Mouse (Mus musculus) lung, adult 2 months (tissue): ENCODE data around the gene Rgcc. TPM values are rescaled to one million over a fixed set of nuclear protein-coding genes. Genes with fewer than 3 reads are reported as not detected.

ENCODE experiments used
- DNase-seq: peaks from one replicate; pipeline ENCODE4 v3.0.0; 2022
- H3K4me1 ChIP-seq: fragments of 200-500 bp; 2 replicates; pipeline ENCODE4 v1.6.1; 2011; ENCODE audit warnings: low read length; ENCODE audit not compliant: control insufficient read depth, insufficient read depth
- H3K4me3 ChIP-seq: fragments of 200-500 bp; replicated peaks from 2 replicates; pipeline ENCODE3; 2011; ENCODE audit warnings: low read depth, mild to moderate bottlenecking, control low read depth, low read length; ENCODE audit errors: extremely low read depth
- CTCF ChIP-seq: fragments of 200-500 bp; IDR thresholded peaks from 2 replicates; pipeline ENCODE4 v1.5.1; 2011; ENCODE audit warnings: mild to moderate bottlenecking, low read length, control low read depth; ENCODE audit not compliant: insufficient read depth
- POLR2A ChIP-seq: fragments of 200-500 bp; IDR thresholded peaks from 2 replicates; pipeline ENCODE4 v1.6.1; 2011; ENCODE audit warnings: low read depth, mild to moderate bottlenecking, control low read depth, low read length, borderline replicate concordance; ENCODE audit errors: extremely low read depth
- WGBS: fragments of 180-500 bp; shearing (Covaris S2); methylation state at CpG from one replicate; pipeline ENCODE4 v1.1.7; 2018; 5-methylcytosine and 5-hydroxymethylcytosine counted together
- polyA plus RNA-seq: library from polyadenylated mRNA; depleted of rRNA; stranded (reverse); fragments of >200 nt; gene quantifications from 2 replicates; pipeline ENCODE4 v1.2.3, GENCODE M21; 2012; rRNA removed

The Rgcc gene
- polyA plus RNA-seq, 1 experiment = 279 TPM

DNA sequence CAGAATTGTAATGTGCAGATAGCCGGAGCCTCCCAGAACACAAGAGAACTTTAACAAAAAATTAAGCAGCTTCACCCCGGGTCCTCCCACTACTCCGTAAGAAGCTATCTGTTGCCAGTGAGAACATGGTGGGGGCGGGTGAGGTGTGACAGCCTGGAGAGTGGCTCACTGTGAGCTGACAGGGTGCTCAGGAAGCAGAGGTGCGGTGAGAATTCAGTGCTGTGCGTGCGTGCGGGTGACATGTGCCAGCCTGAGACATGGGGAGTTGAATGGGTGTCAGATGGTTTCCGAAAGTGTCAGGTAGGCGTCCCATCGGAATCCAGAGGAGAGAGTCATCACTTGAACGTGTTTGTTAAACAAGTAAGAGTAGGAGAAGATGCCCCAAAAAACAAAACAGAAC is 62.0 kb downstream of the Rgcc start:
- Histone ChIP-seq H3K4me3 (no peak overlapping the region), H3K4me1 (no peaks in the 10 kb centered on the region)
- 78% methylated on average over 12 of the region's 12 CpGs for WGBS
- no peak for DNase-seq
- no peak for TF ChIP-seq POLR2A
- no peak for TF ChIP-seq CTCF

Other genes starting within 250 kb of the Rgcc start
- not detected in 2 replicates for gene Zfp957, start 54.3 kb downstream of the Rgcc start, polyA plus RNA-seq
- 2.0 and 2.1 TPM in 2 replicates for gene Naa16, start 89.1 kb upstream of the Rgcc start, polyA plus RNA-seq
- 0.88 and 2.0 TPM in 2 replicates for gene Mtrf1, start 96.1 kb upstream of the Rgcc start, polyA plus RNA-seq
- 6.8 and 6.9 TPM in 2 replicates for gene Kbtbd7, start 124.9 kb upstream of the Rgcc start, polyA plus RNA-seq
- 0.06 and 0.17 TPM in 2 replicates for gene Kbtbd6, start 150.2 kb upstream of the Rgcc start, polyA plus RNA-seq
- 16.9 and 20.9 TPM in 2 replicates for gene Elf1, start 179.5 kb upstream of the Rgcc start, polyA plus RNA-seq
- gene Wbp4, start 179.9 kb upstream of the Rgcc start, polyA plus RNA-seq = 6.5 and 6.6 TPM in 2 replicates